Mouse (Mus musculus): ENCODE results near the gene Tchp. TPM values are rescaled to one million over a fixed set of nuclear protein-coding genes. Genes with fewer than 3 reads are reported as not detected.

The Tchp gene
- polyA plus RNA-seq, 1 experiment from 2014 or later, result 14.8 TPM

- no peak for ATAC-seq (ENCODE audit: insufficient read depth)
- H3K36me3 ChIP-seq (ENCODE audit: insufficient read depth), result peaks cover 82% of the 10 kb centered on the region
Measured at GRCm38 (mm10) chr5:114717937-114718336, 10.4 kb downstream of the Tchp start.

GRCm38 (mm10) chr5:114718483-114718882, 10.9 kb downstream of the Tchp start:
- Histone ChIP-seq H3K36me3 (ENCODE audit: insufficient read depth) (peaks cover 79% of the 10 kb centered on the region), H3K4me1 (ENCODE audit: insufficient read depth) (no peaks in the 10 kb centered on the region), H3K4me3 (ENCODE audit: low read depth, low read length) (no peak overlapping the region), H3K9ac (no peak overlapping the region), H3K27ac (ENCODE audit: low read depth) (no peak overlapping the region), H3K27me3 (ENCODE audit: insufficient read depth, low read length) (no peaks in the 10 kb centered on the region), H3K4me2 (no peak overlapping the region), H3K9me3 (ENCODE audit: low read depth, low read length) (no peaks in the 10 kb centered on the region)
- DNase-seq (no peak), ATAC-seq (ENCODE audit: insufficient read depth) (no peak)
- WGBS, result 89% methylated on average over 13 of the region's 13 CpGs
- no peak for TF ChIP-seq CTCF (IDR thresholded peaks at IDR 0.05; ENCODE audit: low read depth)

More at GRCm38 (mm10) chr5:114717937-114718336, 10.4 kb downstream of the Tchp start:
- DNase-seq, result no peak
- H3K9me3 ChIP-seq (ENCODE audit: low read depth, low read length), result no peaks in the 10 kb centered on the region
- H3K9ac ChIP-seq, result no peak overlapping the region
- TF ChIP-seq CTCF (IDR thresholded peaks at IDR 0.05; ENCODE audit: low read depth), result no peak
- H3K4me2 ChIP-seq, result no peak overlapping the region
- H3K27ac ChIP-seq (ENCODE audit: low read depth), result no peak overlapping the region
- H3K4me1 ChIP-seq (ENCODE audit: insufficient read depth), result no peaks in the 10 kb centered on the region
- 94% methylated on average over 8 of the region's 8 CpGs for WGBS
- H3K27me3 ChIP-seq (ENCODE audit: insufficient read depth, low read length), result no peaks in the 10 kb centered on the region
- no peak overlapping the region for H3K4me3 ChIP-seq (ENCODE audit: low read depth, low read length)

- WGBS, result 82% methylated on average over 20 of the region's 20 CpGs
- Histone ChIP-seq H3K27ac (ENCODE audit: low read depth) (no peak overlapping the region), H3K9ac (no peak overlapping the region), H3K9me3 (ENCODE audit: low read depth, low read length) (no peaks in the 10 kb centered on the region), H3K36me3 (ENCODE audit: insufficient read depth) (peaks cover 73% of the 10 kb centered on the region), H3K4me3 (ENCODE audit: low read depth, low read length) (no peak overlapping the region), H3K4me2 (no peak overlapping the region), H3K27me3 (ENCODE audit: insufficient read depth, low read length) (no peaks in the 10 kb centered on the region), H3K4me1 (ENCODE audit: insufficient read depth) (no peaks in the 10 kb centered on the region)
- no peak for TF ChIP-seq CTCF (IDR thresholded peaks at IDR 0.05; ENCODE audit: low read depth)
- no peak for DNase-seq
- ATAC-seq (ENCODE audit: insufficient read depth), result no peak
Measured at GRCm38 (mm10) chr5:114719003-114719927, 11.7 kb downstream of the Tchp start.

- H3K9ac ChIP-seq, result no peak overlapping the region
- H3K4me1 ChIP-seq (ENCODE audit: insufficient read depth), result no peaks in the 10 kb centered on the region
- no peaks in the 10 kb centered on the region for H3K27me3 ChIP-seq (ENCODE audit: insufficient read depth, low read length)
- H3K9me3 ChIP-seq (ENCODE audit: low read depth, low read length), result no peaks in the 10 kb centered on the region
- H3K4me3 ChIP-seq (ENCODE audit: low read depth, low read length), result no peak overlapping the region
- peaks cover 67% of the 10 kb centered on the region for H3K36me3 ChIP-seq (ENCODE audit: insufficient read depth)
- H3K27ac ChIP-seq (ENCODE audit: low read depth), result no peak overlapping the region
- DNase-seq (no peak), ATAC-seq (ENCODE audit: insufficient read depth) (no peak)
- WGBS, result 91% methylated on average over 6 of the region's 6 CpGs
- no peak overlapping the region for H3K4me2 ChIP-seq
- no peak for TF ChIP-seq CTCF (IDR thresholded peaks at IDR 0.05; ENCODE audit: low read depth)
Measured at GRCm38 (mm10) chr5:114719928-114720270, 12.3 kb downstream of the Tchp start.

- ATAC-seq (ENCODE audit: insufficient read depth), result no peak
- H3K27ac ChIP-seq (ENCODE audit: low read depth), result no peak overlapping the region
- WGBS, result 91% methylated on average over 11 of the region's 11 CpGs
Measured at GRCm38 (mm10) chr5:114720784-114721183, 13.2 kb downstream of the Tchp start.

GRCm38 (mm10) chr5:114721969-114722368, 14.4 kb downstream of the Tchp start:
- peaks cover 53% of the 10 kb centered on the region for H3K36me3 ChIP-seq (ENCODE audit: insufficient read depth)
- 91% methylated on average over 10 of the region's 10 CpGs for WGBS
- TF ChIP-seq CTCF (IDR thresholded peaks at IDR 0.05; ENCODE audit: low read depth), result no peak

More at GRCm38 (mm10) chr5:114720784-114721183, 13.2 kb downstream of the Tchp start:
- no peak overlapping the region for H3K4me2 ChIP-seq
- no peaks in the 10 kb centered on the region for H3K9me3 ChIP-seq (ENCODE audit: low read depth, low read length)
- H3K4me3 ChIP-seq (ENCODE audit: low read depth, low read length), result no peak overlapping the region
- H3K27me3 ChIP-seq (ENCODE audit: insufficient read depth, low read length), result no peaks in the 10 kb centered on the region
- H3K4me1 ChIP-seq (ENCODE audit: insufficient read depth), result no peaks in the 10 kb centered on the region
- peaks cover 58% of the 10 kb centered on the region for H3K36me3 ChIP-seq (ENCODE audit: insufficient read depth)
- no peak overlapping the region for H3K9ac ChIP-seq
- DNase-seq, result no peak
- no peak for TF ChIP-seq CTCF (IDR thresholded peaks at IDR 0.05; ENCODE audit: low read depth)

GRCm38 (mm10) chr5:114722846-114723245, 15.3 kb downstream of the Tchp start:
- 92% methylated on average over 13 of the region's 13 CpGs for WGBS
- Histone ChIP-seq H3K27me3 (ENCODE audit: insufficient read depth, low read length) (no peaks in the 10 kb centered on the region), H3K9ac (no peak overlapping the region), H3K4me3 (ENCODE audit: low read depth, low read length) (no peak overlapping the region), H3K36me3 (ENCODE audit: insufficient read depth) (peaks cover 58% of the 10 kb centered on the region), H3K9me3 (ENCODE audit: low read depth, low read length) (no peaks in the 10 kb centered on the region), H3K4me1 (ENCODE audit: insufficient read depth) (no peaks in the 10 kb centered on the region), H3K27ac (ENCODE audit: low read depth) (no peak overlapping the region), H3K4me2 (no peak overlapping the region)
- no peak for TF ChIP-seq CTCF (IDR thresholded peaks at IDR 0.05; ENCODE audit: low read depth)
- ATAC-seq (ENCODE audit: insufficient read depth), result no peak
- DNase-seq, result no peak

More at GRCm38 (mm10) chr5:114721969-114722368, 14.4 kb downstream of the Tchp start:
- Histone ChIP-seq H3K9ac (no peak overlapping the region), H3K27ac (ENCODE audit: low read depth) (no peak overlapping the region), H3K4me1 (ENCODE audit: insufficient read depth) (no peaks in the 10 kb centered on the region), H3K9me3 (ENCODE audit: low read depth, low read length) (no peaks in the 10 kb centered on the region), H3K4me2 (no peak overlapping the region), H3K4me3 (ENCODE audit: low read depth, low read length) (no peak overlapping the region), H3K27me3 (ENCODE audit: insufficient read depth, low read length) (no peaks in the 10 kb centered on the region)
- ATAC-seq (ENCODE audit: insufficient read depth), result no peak
- no peak for DNase-seq

Data from lung, embryonic 14.5 days (tissue).